Mouse (Mus musculus) thymus, postnatal 4 days (tissue): ENCODE data around the gene Hnrnpr.
A peak's percentile ranks its signal among the peaks of the same experiment; 100 is the strongest.

Source experiments
- DNase-seq: peaks from one replicate; pipeline ENCODE4 v3.0.0; 2021

The Hnrnpr gene

GRCm38 (mm10) chr4:136309780-136310179, 962 bp upstream of the Hnrnpr start:
- peak; percentile 61 for DNase-seq

GRCm38 (mm10) chr4:136311042-136311999, 579 bp downstream of the Hnrnpr start:
- DNase-seq, result peak; percentile 69

DNA sequence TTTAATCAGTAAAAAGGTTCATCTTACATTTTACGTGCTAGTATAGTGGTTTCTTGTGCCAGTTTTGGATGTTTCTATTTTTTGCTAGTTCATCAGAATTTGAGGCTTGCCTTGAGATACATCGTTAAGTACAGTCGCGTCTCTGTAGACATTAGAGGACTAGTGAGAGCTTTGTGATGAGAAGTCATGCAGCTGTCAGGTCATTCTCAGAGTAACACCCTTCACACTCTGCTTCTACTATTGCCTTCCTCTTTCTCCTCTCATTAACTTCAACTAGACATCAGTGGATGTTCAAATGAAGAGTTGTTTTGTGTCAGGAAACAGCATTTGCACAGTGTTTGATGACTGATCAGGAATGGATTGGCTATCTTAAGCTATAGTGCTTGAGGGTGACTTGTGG, 1.9 kb downstream of the Hnrnpr start:
- DNase-seq, result no peak

- no peak for DNase-seq
These were observed 6.9 kb downstream of the Hnrnpr start for GRCm38 (mm10) chr4:136317667-136318066.

DNA sequence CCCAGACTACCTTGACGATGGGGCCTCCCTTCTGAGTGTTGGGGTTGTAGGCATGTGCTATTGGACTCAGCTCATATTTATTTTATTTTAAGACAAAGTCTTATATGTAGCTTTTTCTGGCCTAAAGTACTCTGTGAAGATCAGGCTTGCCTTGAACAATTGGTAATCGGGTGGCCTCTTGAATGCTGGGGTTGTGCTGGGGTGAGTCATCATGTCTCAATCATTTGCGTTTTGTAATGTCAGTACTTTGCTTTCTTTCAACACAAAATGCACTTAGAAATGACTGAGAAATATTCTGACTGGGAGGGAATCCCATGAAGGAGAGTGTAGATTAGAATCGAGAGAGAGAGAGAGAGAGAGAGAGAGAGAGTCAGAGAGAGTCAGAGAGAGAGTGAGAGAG, 9.3 kb downstream of the Hnrnpr start:
- DNase-seq, result no peak

GRCm38 (mm10) chr4:136324226-136324625, 13.5 kb downstream of the Hnrnpr start:
- DNase-seq, result no peak

- DNase-seq, result no peak
These were observed 16.5 kb downstream of the Hnrnpr start for GRCm38 (mm10) chr4:136327238-136327637.

- peak; percentile 26 for DNase-seq
These were observed 17.4 kb downstream of the Hnrnpr start for GRCm38 (mm10) chr4:136328115-136328514.

DNA sequence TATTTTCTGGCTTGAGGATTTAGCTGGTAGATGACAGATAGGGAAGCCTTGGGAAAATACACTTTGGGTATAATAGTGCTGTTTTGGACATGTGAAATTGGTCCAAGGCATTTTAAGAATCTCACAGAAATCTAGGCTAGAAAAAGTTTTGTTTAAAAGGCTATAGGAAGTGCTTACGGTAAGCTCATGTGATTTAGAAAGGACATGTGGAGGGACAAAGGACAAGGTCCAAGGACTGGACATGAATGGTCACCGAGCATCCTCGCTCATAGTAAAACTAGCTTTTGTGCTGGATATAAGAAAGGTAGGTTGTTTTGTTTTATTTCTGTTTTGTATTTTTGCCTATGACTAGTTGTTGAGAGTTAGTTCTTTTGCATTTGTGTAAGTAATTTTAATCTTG, 21.0 kb downstream of the Hnrnpr start:
- no peak for DNase-seq

- no peak for DNase-seq
These were observed 22.4 kb downstream of the Hnrnpr start for GRCm38 (mm10) chr4:136333191-136333590.

GRCm38 (mm10) chr4:136335065-136335464, 24.3 kb downstream of the Hnrnpr start:
- DNase-seq, result no peak

GRCm38 (mm10) chr4:136337129-136337528, 26.4 kb downstream of the Hnrnpr start:
- peak; percentile 15 for DNase-seq

GRCm38 (mm10) chr4:136349616-136350015, 38.9 kb downstream of the Hnrnpr start:
- no peak for DNase-seq

GRCm38 (mm10) chr4:136357026-136357425, 46.3 kb downstream of the Hnrnpr start:
- DNase-seq, result no peak

DNA sequence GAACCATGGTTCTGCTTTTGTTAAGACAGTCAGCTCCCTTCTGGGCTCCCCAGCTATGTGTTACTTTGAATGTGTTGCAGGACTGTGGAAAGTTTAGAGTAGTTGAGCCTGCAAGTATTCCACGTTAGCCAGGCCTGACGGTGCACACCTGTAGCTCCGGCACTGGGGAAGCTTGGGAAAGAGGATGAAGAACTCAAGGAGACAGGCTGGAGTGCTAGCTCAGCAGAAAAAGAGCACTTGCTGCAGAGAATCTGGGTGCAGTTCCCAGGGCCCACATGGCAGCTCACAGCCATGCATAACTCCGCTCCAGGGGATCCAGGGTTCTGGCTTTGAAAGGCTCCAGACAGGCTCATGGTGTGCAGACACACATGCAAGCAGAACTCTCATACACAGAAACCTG, 46.7 kb downstream of the Hnrnpr start:
- DNase-seq, result no peak

DNA sequence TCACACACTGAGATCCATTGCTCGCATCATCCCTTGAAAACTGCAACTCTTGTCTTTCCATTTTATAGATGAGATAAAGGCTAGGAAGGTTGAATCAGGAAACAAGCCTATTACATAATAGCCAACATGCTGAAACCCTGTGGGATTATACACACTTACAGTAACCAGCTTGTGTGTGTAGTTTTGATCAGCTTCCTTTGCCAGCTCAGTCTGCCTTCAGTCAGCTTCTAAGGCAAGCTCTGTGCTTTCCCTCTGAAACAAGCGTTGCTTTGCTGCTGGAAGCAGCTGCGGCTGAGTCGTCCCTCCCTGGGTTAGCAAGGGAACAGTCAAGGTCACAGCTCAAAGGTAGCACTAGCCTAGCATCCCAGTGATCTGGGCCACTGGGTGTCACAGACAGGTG, 57.1 kb downstream of the Hnrnpr start:
- DNase-seq, result no peak

DNA sequence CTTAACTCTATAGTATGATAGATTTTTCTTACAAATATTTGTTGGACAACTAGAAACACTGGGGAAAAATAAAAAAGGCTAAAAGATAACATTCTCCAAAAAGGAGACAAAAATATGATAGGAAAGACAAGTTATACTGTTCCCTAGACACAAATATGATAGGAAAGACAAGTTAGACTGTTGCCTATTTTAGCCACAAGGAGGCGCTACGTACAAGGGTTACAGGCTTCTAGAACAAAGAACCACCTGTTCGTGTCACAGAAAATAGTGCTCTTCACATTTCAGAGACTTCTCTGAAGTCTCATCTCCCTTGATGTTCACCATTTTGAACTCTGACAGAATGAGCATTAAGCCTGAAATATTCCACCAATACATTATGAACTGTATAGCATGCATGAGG, 59.0 kb downstream of the Hnrnpr start:
- DNase-seq, result peak; percentile 79

GRCm38 (mm10) chr4:136373494-136374181, 62.9 kb downstream of the Hnrnpr start:
- DNase-seq, result no peak

DNA sequence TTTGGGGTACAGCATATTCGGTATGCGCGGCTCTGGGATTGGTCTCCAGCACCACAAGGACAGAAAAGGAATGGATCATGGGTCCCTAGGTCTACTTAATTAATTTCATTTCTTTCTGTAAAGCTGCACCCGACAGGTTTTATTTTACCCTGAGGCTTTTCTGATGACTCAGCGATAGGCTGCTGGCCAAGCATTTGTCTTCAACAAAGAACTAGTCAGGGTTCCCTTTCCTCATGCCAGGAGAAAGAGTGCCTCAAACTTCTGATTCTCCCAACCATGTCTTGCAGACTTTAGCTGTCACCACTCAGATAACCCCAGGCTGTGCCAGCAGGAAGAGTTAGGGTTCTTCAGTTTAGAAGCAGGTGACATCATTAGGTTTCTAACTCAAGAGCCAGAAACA, 66.3 kb downstream of the Hnrnpr start:
- DNase-seq, result no peak

DNA sequence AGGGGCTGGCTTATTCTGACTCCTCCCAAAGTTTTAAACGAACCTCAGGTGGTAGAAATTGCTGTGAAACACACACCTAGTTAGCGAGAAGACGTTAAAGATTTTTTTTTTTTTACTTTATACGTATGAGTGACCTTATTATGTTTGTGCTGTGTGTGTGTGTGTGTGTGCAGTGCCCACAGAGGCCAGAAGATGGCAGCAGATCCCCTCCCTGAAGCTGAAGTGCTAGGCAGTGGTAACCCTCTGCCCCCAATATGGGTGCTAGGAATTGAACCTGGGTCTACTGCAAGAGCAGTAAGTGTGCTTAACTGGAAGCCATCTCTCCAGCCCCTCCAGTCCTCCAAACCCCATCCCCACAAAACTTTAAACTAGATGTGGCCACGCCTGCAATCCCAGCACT, 72.3 kb downstream of the Hnrnpr start:
- DNase-seq, result peak; percentile 23

DNA sequence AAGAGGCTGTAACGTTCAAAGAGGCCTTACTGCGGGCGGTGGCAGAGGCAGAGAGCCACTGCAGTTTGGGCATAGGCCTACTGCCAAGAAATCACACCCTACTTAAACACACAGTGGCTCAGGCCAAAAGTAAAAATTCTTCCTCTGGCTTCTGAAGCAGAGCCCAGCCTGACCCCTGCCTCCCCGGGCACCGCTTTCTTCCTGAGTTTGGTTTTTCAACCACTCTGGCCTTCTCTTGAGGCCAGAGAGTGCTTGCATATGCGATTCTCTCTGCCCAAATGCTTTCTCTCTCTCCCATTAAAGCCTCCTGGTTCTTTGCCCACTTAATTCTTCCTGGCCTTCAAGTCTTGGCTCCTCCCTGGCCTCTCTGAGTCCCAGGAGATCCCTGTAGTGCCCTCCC, 73.1 kb downstream of the Hnrnpr start:
- DNase-seq, result no peak

DNA sequence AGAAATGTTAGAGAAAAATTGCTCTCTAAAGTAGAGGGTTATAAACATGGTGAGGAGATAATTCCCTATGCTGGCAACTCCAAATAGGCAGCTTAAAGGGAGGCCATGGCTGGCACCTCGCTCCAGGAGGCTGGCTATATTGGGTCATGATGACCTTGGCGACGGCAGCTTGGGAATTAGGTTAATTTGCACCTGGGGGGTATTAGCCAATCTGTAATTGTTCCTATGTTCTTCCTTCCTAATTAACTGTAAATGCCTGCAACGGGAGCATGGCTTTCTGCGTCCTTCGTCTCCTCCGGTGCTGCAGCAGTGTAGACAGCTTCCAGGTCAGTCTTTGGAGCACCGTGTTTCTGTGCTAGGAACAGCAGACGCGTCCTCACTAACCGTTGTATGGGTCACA, 76.5 kb downstream of the Hnrnpr start:
- DNase-seq, result no peak

DNA sequence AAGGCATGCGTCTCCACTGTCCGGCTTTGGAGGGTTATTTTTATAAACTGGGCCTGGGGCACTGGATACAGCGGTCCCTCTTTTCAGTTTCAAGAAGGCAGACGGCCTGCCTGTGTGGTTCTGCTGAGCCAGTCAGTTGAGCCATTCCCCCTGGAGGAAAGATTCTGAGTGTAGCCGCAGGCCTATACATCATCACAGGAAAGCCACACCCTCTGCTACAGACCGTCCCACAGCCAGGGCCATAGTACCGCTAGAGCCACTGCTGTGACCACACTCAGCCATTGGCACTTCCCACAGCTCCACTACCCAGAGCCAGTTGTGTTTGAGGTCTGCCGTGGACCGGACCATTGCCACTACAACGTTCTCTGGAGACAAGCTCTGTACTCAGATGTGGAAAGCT, 91.1 kb downstream of the Hnrnpr start:
- DNase-seq, result no peak

DNA sequence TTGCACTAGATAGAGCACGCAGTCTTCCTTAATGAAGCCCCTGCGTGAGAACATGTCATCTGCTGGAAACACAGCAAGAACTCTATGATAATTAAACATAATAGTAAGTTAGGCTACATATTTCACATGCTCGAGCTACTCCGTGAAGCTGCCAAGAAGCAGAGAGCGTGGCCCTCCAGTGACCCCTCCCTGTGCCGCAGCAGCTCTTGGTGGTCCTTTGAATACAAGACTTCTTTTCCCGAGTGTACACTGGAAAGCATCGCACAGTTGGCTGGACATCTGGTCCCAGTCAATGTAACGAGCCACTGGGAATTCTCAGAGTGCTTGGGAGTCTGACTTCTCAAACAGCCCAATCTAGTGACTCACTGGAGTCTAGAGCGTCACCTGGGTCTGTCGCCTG, 97.1 kb downstream of the Hnrnpr start:
- DNase-seq, result no peak
